Mouse (Mus musculus) olfactory bulb, adult 2 months (tissue): ENCODE results near the gene Ppp2r2c. TPM values are rescaled to one million over a fixed set of nuclear protein-coding genes. Genes with fewer than 3 reads are reported as not detected.

Experiments used
- H3K27ac ChIP-seq: fragments of 200-500 bp; 2 replicates; pipeline ENCODE4 v1.5.1; 2012; ENCODE audit warnings: low read depth, low read length; ENCODE audit not compliant: insufficient read depth
- H3K4me1 ChIP-seq: fragments of 200-500 bp; 2 replicates; pipeline ENCODE4 v1.6.1; 2012; ENCODE audit warnings: low read length; ENCODE audit not compliant: control insufficient read depth, insufficient read depth
- H3K4me3 ChIP-seq: fragments of 200-500 bp; 2 replicates; pipeline ENCODE4 v1.5.1; 2012; ENCODE audit warnings: mild to moderate bottlenecking, low read depth, low read length, moderate library complexity; ENCODE audit not compliant: insufficient read depth
- CTCF ChIP-seq: fragments of 200-500 bp; IDR thresholded peaks from 2 replicates; pipeline ENCODE4 v1.5.1; 2012; ENCODE audit warnings: low read depth, mild to moderate bottlenecking, low read length, moderate library complexity; ENCODE audit not compliant: insufficient read depth
- POLR2A ChIP-seq: fragments of 200-500 bp; IDR thresholded peaks from 2 replicates; pipeline ENCODE4 v1.6.1; 2012; ENCODE audit warnings: mild to moderate bottlenecking, low read depth, low read length, moderate library complexity; ENCODE audit not compliant: insufficient read depth
- WGBS: fragments of 180-500 bp; shearing (Covaris S2); methylation state at CpG from one replicate; pipeline ENCODE4 v1.1.7; 2018; 5-methylcytosine and 5-hydroxymethylcytosine counted together
- polyA plus RNA-seq: library from polyadenylated mRNA; stranded (reverse); fragments of >200 nt; gene quantifications from 2 replicates; pipeline ENCODE4 v1.2.4, GENCODE M21; 2012; ENCODE audit warnings: low replicate concordance; ENCODE audit not compliant: missing spikeins, insufficient read depth, insufficient read length

The Ppp2r2c gene
- polyA plus RNA-seq, 1 experiment = 124 TPM

GRCm38 (mm10) chr5:36899392-36899791, 31.1 kb downstream of the Ppp2r2c start:
- peaks cover 61% of the 10 kb centered on the region for H3K4me1 ChIP-seq
- no peak overlapping the region for H3K4me3 ChIP-seq
- TF ChIP-seq CTCF (no peak; the same call in 1 of the 2 replicates), POLR2A (no peak)
- WGBS = 46% methylated on average over 5 of the region's 5 CpGs
- H3K27ac ChIP-seq = no peak overlapping the region; the same call in 1 of the 2 replicates

GRCm38 (mm10) chr5:36900189-36900619, 31.9 kb downstream of the Ppp2r2c start:
- 27% methylated on average over 6 of the region's 6 CpGs for WGBS
- no peak overlapping the region for H3K4me3 ChIP-seq
- H3K4me1 ChIP-seq = peaks cover 61% of the 10 kb centered on the region
- H3K27ac ChIP-seq = no peak overlapping the region
- TF ChIP-seq CTCF (no peak), POLR2A (no peak)

GRCm38 (mm10) chr5:36902807-36903206, 34.5 kb downstream of the Ppp2r2c start:
- TF ChIP-seq POLR2A = no peak
- no peak for TF ChIP-seq CTCF
- Histone ChIP-seq H3K27ac (no peak overlapping the region), H3K4me3 (no peak overlapping the region), H3K4me1 (peaks cover 59% of the 10 kb centered on the region)
- 95% methylated on average over 2 of the region's 2 CpGs for WGBS

GRCm38 (mm10) chr5:36904131-36904530, 35.8 kb downstream of the Ppp2r2c start:
- Histone ChIP-seq H3K4me1 (peaks cover 52% of the 10 kb centered on the region), H3K27ac (no peak overlapping the region), H3K4me3 (no peak overlapping the region)
- 81% methylated on average over 2 of the region's 2 CpGs for WGBS
- TF ChIP-seq POLR2A (no peak), CTCF (no peak)

GRCm38 (mm10) chr5:36904703-36905102, 36.4 kb downstream of the Ppp2r2c start:
- Histone ChIP-seq H3K4me3 (no peak overlapping the region), H3K27ac (no peak overlapping the region), H3K4me1 (peaks cover 49% of the 10 kb centered on the region)
- WGBS = 82% methylated on average over 9 of the region's 9 CpGs
- TF ChIP-seq POLR2A (no peak), CTCF (no peak)

- Histone ChIP-seq H3K4me1 (peaks cover 45% of the 10 kb centered on the region), H3K27ac (no peak overlapping the region), H3K4me3 (no peak overlapping the region)
- 86% methylated on average over 8 of the region's 8 CpGs for WGBS
- TF ChIP-seq POLR2A (no peak), CTCF (no peak)
These were observed 36.9 kb downstream of the Ppp2r2c start for GRCm38 (mm10) chr5:36905216-36905615.

GRCm38 (mm10) chr5:36907695-36908094, 39.4 kb downstream of the Ppp2r2c start:
- Histone ChIP-seq H3K4me3 (no peak overlapping the region), H3K4me1 (peaks cover 56% of the 10 kb centered on the region), H3K27ac (no peak overlapping the region)
- TF ChIP-seq CTCF (no peak), POLR2A (no peak)
- 25% methylated on average over 10 of the region's 10 CpGs for WGBS

- no peak for TF ChIP-seq POLR2A
- TF ChIP-seq CTCF = no peak
- WGBS = 92% methylated on average over 21 of the region's 21 CpGs
- Histone ChIP-seq H3K27ac (no peak overlapping the region), H3K4me3 (no peak overlapping the region), H3K4me1 (peaks cover 58% of the 10 kb centered on the region)
These were observed 41.2 kb downstream of the Ppp2r2c start for GRCm38 (mm10) chr5:36909545-36909944.

GRCm38 (mm10) chr5:36910980-36911379, 42.7 kb downstream of the Ppp2r2c start:
- peaks cover 51% of the 10 kb centered on the region for H3K4me1 ChIP-seq
- WGBS = 32% methylated on average over 7 of the region's 7 CpGs
- H3K4me3 ChIP-seq = no peak overlapping the region
- 0 out of 2 replicates have a peak overlapping the region, but pooled peaks have one; percentile 33 for H3K27ac ChIP-seq
- no peak for TF ChIP-seq CTCF
- no peak for TF ChIP-seq POLR2A

- 63% methylated on average over 11 of the region's 11 CpGs for WGBS
- Histone ChIP-seq H3K27ac (no peak overlapping the region), H3K4me3 (no peak overlapping the region), H3K4me1 (peaks cover 53% of the 10 kb centered on the region)
- TF ChIP-seq POLR2A = no peak
- no peak for TF ChIP-seq CTCF
These were observed 43.5 kb downstream of the Ppp2r2c start for GRCm38 (mm10) chr5:36911759-36912352.
